Mouse (Mus musculus) MEL (cell line): Measurements from ENCODE around the gene Ip6k3.

Experiments
- CTCF ChIP-seq, 3 experiments: IDR thresholded peaks in 2 of 3; conservative IDR thresholded peaks in 1 of 3; 2 replicates each; pipeline ENCODE4 v1.5.1; 2011 to 2012; ENCODE audit warnings: low read length in 3 of 3, low read depth in 2 of 3, mild to moderate bottlenecking in 2 of 3, improper control_type of control experiment in 1 of 3, inconsistent platforms in 1 of 3, mixed read lengths in 1 of 3, moderate library complexity in 1 of 3; ENCODE audit not compliant: control insufficient read depth in 1 of 3, insufficient read depth in 1 of 3, poor library complexity in 1 of 3, severe bottlenecking in 1 of 3
- ELF1 ChIP-seq: IDR thresholded peaks from 2 replicates; pipeline ENCODE4 v1.6.1; 2014; ENCODE audit warnings: low read depth, mild to moderate bottlenecking, inconsistent platforms, low read length, improper control_type of control experiment, moderate library complexity
- GATA1 ChIP-seq: IDR thresholded peaks from 2 replicates; pipeline ENCODE4 v1.6.1; 2011; ENCODE audit warnings: low read depth, low read length, improper control_type of control experiment
- HCFC1 ChIP-seq: IDR thresholded peaks from 2 replicates; pipeline ENCODE4 v1.6.1; 2012; ENCODE audit warnings: low read depth, mild to moderate bottlenecking, inconsistent platforms, low read length, improper control_type of control experiment, moderate library complexity
- POLR2A ChIP-seq, 2 experiments: IDR thresholded peaks; 2 replicates each; pipeline ENCODE4 v1.6.1; 2011 to 2012; ENCODE audit warnings: low read length in 2 of 2, mild to moderate bottlenecking in 2 of 2, control low read depth in 1 of 2, improper control_type of control experiment in 1 of 2, low read depth in 1 of 2, moderate library complexity in 1 of 2; ENCODE audit not compliant: control insufficient read depth in 1 of 2, insufficient read depth in 1 of 2, poor library complexity in 1 of 2
- POLR2AphosphoS2 ChIP-seq: IDR thresholded peaks from 2 replicates; pipeline ENCODE4 v1.6.1; 2011; ENCODE audit warnings: low read length, improper control_type of control experiment
- POLR2AphosphoS5 ChIP-seq: IDR thresholded peaks from 2 replicates; pipeline ENCODE4 v1.6.1; 2012; ENCODE audit warnings: low read depth, borderline replicate concordance, mild to moderate bottlenecking, inconsistent platforms, low read length, moderate library complexity, mixed read lengths
- TAL1 ChIP-seq: IDR thresholded peaks from 2 replicates; pipeline ENCODE4 v1.6.1; 2012; ENCODE audit warnings: mild to moderate bottlenecking, inconsistent platforms, low read length, moderate library complexity, mixed read lengths
- TBP ChIP-seq: IDR thresholded peaks from 2 replicates; pipeline ENCODE4 v1.8.0; 2011; ENCODE audit warnings: low read depth, low read length, improper control_type of control experiment
- TCF12 ChIP-seq: IDR thresholded peaks from 2 replicates; pipeline ENCODE4 v1.6.1; 2014; ENCODE audit warnings: low read depth, mild to moderate bottlenecking, inconsistent platforms, low read length, improper control_type of control experiment, moderate library complexity
- ZMIZ1 ChIP-seq: IDR thresholded peaks from 2 replicates; pipeline ENCODE4 v1.6.1; 2012; ENCODE audit warnings: low read depth, mild to moderate bottlenecking, inconsistent platforms, low read length, improper control_type of control experiment, moderate library complexity
- ZNF384 ChIP-seq: IDR thresholded peaks from 2 replicates; pipeline ENCODE4 v1.6.1; 2012; ENCODE audit warnings: low read depth, mild to moderate bottlenecking, inconsistent platforms, low read length, improper control_type of control experiment

DNA sequence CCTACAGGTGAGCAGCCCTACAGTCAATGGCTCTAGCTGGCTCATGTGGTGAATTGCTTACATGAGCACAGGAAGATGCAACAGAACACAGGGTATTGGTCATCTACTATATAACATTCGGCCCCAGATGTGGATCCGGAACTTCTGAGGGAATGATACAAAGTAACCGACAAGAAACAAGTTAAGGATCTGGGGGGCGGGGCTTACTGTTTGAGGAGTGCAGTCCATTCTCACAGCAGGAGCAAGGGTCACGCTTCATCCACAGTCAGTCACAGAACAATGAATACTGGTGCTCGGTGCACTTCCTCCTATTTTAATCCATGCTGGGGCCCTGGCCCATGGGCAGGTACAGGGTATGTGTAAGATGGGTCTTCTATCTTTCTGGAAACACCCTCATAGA, 59.7 kb downstream of the Ip6k3 start:
- TF ChIP-seq GATA1 (no peak), TAL1 (no peak), TBP (no peak), CTCF (IDR thresholded peaks at IDR 0.05 in 2 of 3, conservative IDR thresholded peaks at IDR 0.05 in 1 of 3; ENCODE audit: control insufficient read depth in 1 of 3, insufficient read depth in 1 of 3, low read depth in 2 of 3, low read length in 3 of 3, poor library complexity in 1 of 3, severe bottlenecking in 1 of 3) (no peak), POLR2A (IDR thresholded peaks at IDR 0.05; ENCODE audit: control insufficient read depth in 1 of 2, insufficient read depth in 1 of 2, low read depth in 1 of 2, low read length in 2 of 2, poor library complexity in 1 of 2) (no peak), ZNF384 (no peak), HCFC1 (no peak), ZMIZ1 (no peak), POLR2AphosphoS2 (no peak), TCF12 (no peak), POLR2AphosphoS5 (no peak), ELF1 (no peak)
